Mouse (Mus musculus) R1 (cell line): ENCODE results near the gene Pum2.
A peak's percentile ranks its signal among the peaks of the same experiment; 100 is the strongest.

Source experiments
- DNase-seq: peaks from one replicate; pipeline ENCODE4 v3.0.0-alpha.2; 2018; ENCODE audit warnings: low read depth, low spot score

The Pum2 gene

GRCm38 (mm10) chr12:8760561-8760960 lies 86.6 kb downstream of the Pum2 start:
- DNase-seq, result no peak

- no peak for DNase-seq
Measured at GRCm38 (mm10) chr12:8761058-8761457, 87.1 kb downstream of the Pum2 start.

- DNase-seq, result no peak
Measured at GRCm38 (mm10) chr12:8762667-8763066, 88.7 kb downstream of the Pum2 start.

GRCm38 (mm10) chr12:8764221-8764930 lies 90.4 kb downstream of the Pum2 start:
- peak; percentile 55 for DNase-seq

GRCm38 (mm10) chr12:8770946-8771843 lies 97.3 kb downstream of the Pum2 start, which contains the start of gene Sdc1:
TSS of gene Sdc1 (plus strand) at chr12:8771323.
- DNase-seq, result peak; percentile 94

- DNase-seq, result no peak
Measured at GRCm38 (mm10) chr12:8771844-8772380, 98.0 kb downstream of the Pum2 start.

- DNase-seq, result peak; percentile 52
Measured at GRCm38 (mm10) chr12:8772451-8773143, 98.7 kb downstream of the Pum2 start.

GRCm38 (mm10) chr12:8773336-8773735 lies 99.4 kb downstream of the Pum2 start:
- DNase-seq, result no peak

GRCm38 (mm10) chr12:8774183-8774582 lies 100.2 kb downstream of the Pum2 start:
- no peak for DNase-seq

- DNase-seq, result no peak
Measured at GRCm38 (mm10) chr12:8776206-8776605, 102.3 kb downstream of the Pum2 start.

- DNase-seq, result no peak
Measured at GRCm38 (mm10) chr12:8776741-8777140, 102.8 kb downstream of the Pum2 start.

GRCm38 (mm10) chr12:8778106-8778505 lies 104.2 kb downstream of the Pum2 start:
- no peak for DNase-seq

GRCm38 (mm10) chr12:8779851-8780250 lies 105.9 kb downstream of the Pum2 start:
- no peak for DNase-seq

- no peak for DNase-seq
Measured at GRCm38 (mm10) chr12:8781121-8781520, 107.2 kb downstream of the Pum2 start.

GRCm38 (mm10) chr12:8781681-8782378 lies 107.9 kb downstream of the Pum2 start:
- DNase-seq, result no peak

GRCm38 (mm10) chr12:8782565-8782964 lies 108.6 kb downstream of the Pum2 start:
- DNase-seq, result no peak

GRCm38 (mm10) chr12:8784189-8784588 lies 110.3 kb downstream of the Pum2 start:
- no peak for DNase-seq

GRCm38 (mm10) chr12:8786476-8786875 lies 112.5 kb downstream of the Pum2 start:
- DNase-seq, result no peak

- no peak for DNase-seq
Measured at GRCm38 (mm10) chr12:8786984-8787730, 113.2 kb downstream of the Pum2 start.

- no peak for DNase-seq
Measured at GRCm38 (mm10) chr12:8788469-8788868, 114.5 kb downstream of the Pum2 start.
